Mouse (Mus musculus) E14TG2a.4 (cell line): ENCODE measurements around the gene Slc44a4.

Experiments
- H3K27me3 ChIP-seq: 2 replicates; pipeline ENCODE4 v1.6.1; 2014; ENCODE audit warnings: low read length, control low read depth; ENCODE audit not compliant: insufficient read depth
- H3K36me3 ChIP-seq: 2 replicates; pipeline ENCODE4 v1.6.1; 2014; ENCODE audit warnings: low read length, control low read depth; ENCODE audit not compliant: insufficient read depth
- H3K4me1 ChIP-seq: replicated peaks from 2 replicates; pipeline ENCODE4 v1.6.1; 2014; ENCODE audit warnings: low read depth, low read length, control low read depth
- H3K4me3 ChIP-seq: replicated peaks from 2 replicates; pipeline ENCODE4 v1.5.1; 2014; ENCODE audit warnings: mild to moderate bottlenecking, low read length
- H3K9me3 ChIP-seq: 2 replicates; pipeline ENCODE4 v1.6.1; 2014; ENCODE audit warnings: low read length, control low read depth
- CTCF ChIP-seq: conservative IDR thresholded peaks from 2 replicates; pipeline ENCODE4 v1.5.1; 2014; ENCODE audit warnings: low read length
- NANOG ChIP-seq: IDR thresholded peaks from 2 replicates; pipeline ENCODE4 v1.6.1; 2014; ENCODE audit warnings: borderline replicate concordance, low read length, mixed read lengths
- POU5F1 ChIP-seq: IDR thresholded peaks from 2 replicates; pipeline ENCODE4 v1.6.1; 2014; ENCODE audit warnings: low read length, borderline replicate concordance

Slc44a4 gene

GRCm38 (mm10) chr17:34885615-34886014, 28.7 kb upstream of the Slc44a4 start:
- Histone ChIP-seq H3K4me3 (no peak overlapping the region), H3K9me3 (no peaks in the 10 kb centered on the region), H3K4me1 (peaks cover 29% of the 10 kb centered on the region), H3K36me3 (no peaks in the 10 kb centered on the region), H3K27me3 (peaks cover 6% of the 10 kb centered on the region)
- no peak for TF ChIP-seq NANOG
- TF ChIP-seq POU5F1, result no peak
- TF ChIP-seq CTCF, result no peak

- Histone ChIP-seq H3K27me3 (no peaks in the 10 kb centered on the region; the same call in 1 of the 2 replicates), H3K36me3 (no peaks in the 10 kb centered on the region), H3K4me1 (peaks cover 39% of the 10 kb centered on the region), H3K4me3 (no peak overlapping the region), H3K9me3 (no peaks in the 10 kb centered on the region)
- no peak for TF ChIP-seq NANOG
- TF ChIP-seq POU5F1, result no peak
- no peak for TF ChIP-seq CTCF
Measured at GRCm38 (mm10) chr17:34887942-34888341, 26.3 kb upstream of the Slc44a4 start.

GRCm38 (mm10) chr17:34890074-34890743, 24.1 kb upstream of the Slc44a4 start:
- no peaks in the 10 kb centered on the region for H3K27me3 ChIP-seq
- H3K4me3 ChIP-seq, result peak overlapping the region; percentile 48
- peaks cover 40% of the 10 kb centered on the region for H3K4me1 ChIP-seq
- TF ChIP-seq POU5F1 (no peak), CTCF (no peak), NANOG (no peak)
- no peaks in the 10 kb centered on the region for H3K9me3 ChIP-seq
- H3K36me3 ChIP-seq, result no peaks in the 10 kb centered on the region

- TF ChIP-seq NANOG, result no peak
- peak; percentile 60 for TF ChIP-seq CTCF
- TF ChIP-seq POU5F1, result no peak
- Histone ChIP-seq H3K36me3 (peaks cover 9% of the 10 kb centered on the region; the same call in 1 of the 2 replicates), H3K4me3 (no peak overlapping the region), H3K27me3 (0 out of 2 replicates have a peak, but pooled peaks cover 4% of the 10 kb centered on the region), H3K4me1 (peaks cover 52% of the 10 kb centered on the region), H3K9me3 (no peaks in the 10 kb centered on the region)
Measured at GRCm38 (mm10) chr17:34891377-34891776, 22.9 kb upstream of the Slc44a4 start.

- peaks cover 9% of the 10 kb centered on the region; the same call in 1 of the 2 replicates for H3K36me3 ChIP-seq
- H3K27me3 ChIP-seq, result 0 out of 2 replicates have a peak, but pooled peaks cover 4% of the 10 kb centered on the region
- no peaks in the 10 kb centered on the region for H3K9me3 ChIP-seq
- H3K4me1 ChIP-seq, result peaks cover 66% of the 10 kb centered on the region
- TF ChIP-seq POU5F1 (no peak), CTCF (no peak), NANOG (no peak)
- H3K4me3 ChIP-seq, result peak overlapping the region; percentile 86
Measured at GRCm38 (mm10) chr17:34893072-34893824, 21.0 kb upstream of the Slc44a4 start.

- Histone ChIP-seq H3K4me3 (peak overlapping the region; percentile 86), H3K36me3 (peaks cover 9% of the 10 kb centered on the region; the same call in 1 of the 2 replicates), H3K4me1 (peaks cover 66% of the 10 kb centered on the region), H3K9me3 (no peaks in the 10 kb centered on the region), H3K27me3 (0 out of 2 replicates have a peak, but pooled peaks cover 4% of the 10 kb centered on the region)
- no peak for TF ChIP-seq CTCF
- no peak for TF ChIP-seq POU5F1
Measured at GRCm38 (mm10) chr17:34894074-34894597, 20.1 kb upstream of the Slc44a4 start.

- Histone ChIP-seq H3K4me1 (peaks cover 72% of the 10 kb centered on the region), H3K27me3 (0 out of 2 replicates have a peak, but pooled peaks cover 4% of the 10 kb centered on the region), H3K4me3 (peak overlapping the region; percentile 86), H3K36me3 (peaks cover 9% of the 10 kb centered on the region; the same call in 1 of the 2 replicates), H3K9me3 (no peaks in the 10 kb centered on the region)
- TF ChIP-seq NANOG, result no peak
- no peak for TF ChIP-seq CTCF
- no peak for TF ChIP-seq POU5F1
Measured at GRCm38 (mm10) chr17:34894801-34895530, 19.3 kb upstream of the Slc44a4 start.

- Histone ChIP-seq H3K36me3 (peaks cover 13% of the 10 kb centered on the region), H3K9me3 (no peaks in the 10 kb centered on the region), H3K4me3 (peak overlapping the region; percentile 86), H3K4me1 (peaks cover 69% of the 10 kb centered on the region), H3K27me3 (0 out of 2 replicates have a peak, but pooled peaks cover 4% of the 10 kb centered on the region)
- TF ChIP-seq NANOG (no peak), POU5F1 (no peak), CTCF (no peak)
Measured at GRCm38 (mm10) chr17:34895724-34896123, 18.5 kb upstream of the Slc44a4 start.
